Mouse (Mus musculus): Measurements from ENCODE around the gene Sbk3. TPM values are rescaled to one million over a fixed set of nuclear protein-coding genes. Genes with fewer than 3 reads are reported as not detected.

Gene Sbk3
- total RNA-seq, 2 experiments from 2014 or later, result 1.8 to 15.5 TPM

Other genes with a start within 250 kb of the Sbk3 start
- not detected for gene Tmem150b, start 245.9 kb downstream of the Sbk3 start, total RNA-seq (2021)
- 1 to 10 TPM; 5.5 to 5.6 TPM for gene Kmt5c, start 231.1 kb downstream of the Sbk3 start, total RNA-seq (2021)
- 1 to 10 TPM in 1 of 2 experiments, under 1 TPM in 1; 0.87 to 1.3 TPM for gene Cox6b2, start 218.1 kb downstream of the Sbk3 start, total RNA-seq (2021)
- not detected for gene Fam71e2, start 199.9 kb downstream of the Sbk3 start, total RNA-seq (2021)
- gene Il11, start 188.3 kb downstream of the Sbk3 start, total RNA-seq (2021), result under 1 TPM in 1 of 2 experiments, not detected in 1; 0.14 TPM
- gene Tmem190, start 188.2 kb downstream of the Sbk3 start, total RNA-seq (2021), result not detected
- gene Tmem238, start 181.5 kb downstream of the Sbk3 start, total RNA-seq (2021), result 10 to 100 TPM in 1 of 2 experiments, 1 to 10 TPM in 1; 7.1 to 10.0 TPM
- 100 to 1,000 TPM; 582 to 601 TPM for gene Rpl28, start 178.3 kb downstream of the Sbk3 start, total RNA-seq (2021)
- gene Ube2s, start 158.6 kb downstream of the Sbk3 start, total RNA-seq (2021), result 10 to 100 TPM; 84.1 to 86.9 TPM
- gene Shisa7, start 126.5 kb downstream of the Sbk3 start, total RNA-seq (2021), result not detected
- gene Isoc2b, start 100.9 kb downstream of the Sbk3 start, total RNA-seq (2021), result 1 to 10 TPM; 6.0 to 8.2 TPM
- 10 to 100 TPM; 26.9 to 32.6 TPM for gene Isoc2a, start 94.0 kb downstream of the Sbk3 start, total RNA-seq (2021)
- gene Gm36210, start 64.7 kb downstream of the Sbk3 start, total RNA-seq (2021), result under 1 TPM; 0.18 to 0.64 TPM
- gene Zfp628, start 56.0 kb downstream of the Sbk3 start, total RNA-seq (2021), result 1 to 10 TPM; 8.7 to 8.9 TPM
- 1 to 10 TPM; 3.2 to 4.6 TPM for gene Nat14, start 49.1 kb downstream of the Sbk3 start, total RNA-seq (2021)
- 1 to 10 TPM; 3.9 to 4.7 TPM for gene Ssc5d, start 45.4 kb downstream of the Sbk3 start, total RNA-seq (2021)
- 100 to 1,000 TPM in 1 of 2 experiments, 10 to 100 TPM in 1; 37.4 to 119 TPM for gene Sbk2, start 6.8 kb downstream of the Sbk3 start, total RNA-seq (2021)
- gene Zfp579, start 25.0 kb upstream of the Sbk3 start, total RNA-seq (2021), result 10 to 100 TPM in 1 of 2 experiments, 1 to 10 TPM in 1; 8.7 to 13.9 TPM
- 1 to 10 TPM; 8.0 to 8.5 TPM for gene Zfp524, start 43.2 kb upstream of the Sbk3 start, total RNA-seq (2021)
- gene Fiz1, start 43.5 kb upstream of the Sbk3 start, total RNA-seq (2021), result 10 to 100 TPM; 19.0 to 24.4 TPM
- gene Gm44973, start 44.3 kb upstream of the Sbk3 start, total RNA-seq (2021), result not detected
- 10 to 100 TPM; 12.4 to 13.2 TPM for gene Zfp865, start 49.2 kb upstream of the Sbk3 start, total RNA-seq (2021)
- gene Ccdc106, start 49.4 kb upstream of the Sbk3 start, total RNA-seq (2021), result not detected
- not detected for gene 4632433K11Rik, start 63.0 kb upstream of the Sbk3 start, total RNA-seq (2021)
- 1 to 10 TPM; 2.7 to 2.8 TPM for gene Zfp784, start 67.3 kb upstream of the Sbk3 start, total RNA-seq (2021)
- gene Zfp580, start 80.4 kb upstream of the Sbk3 start, total RNA-seq (2021), result 1 to 10 TPM; 2.4 to 3.7 TPM
- gene U2af2, start 91.0 kb upstream of the Sbk3 start, total RNA-seq (2021), result 10 to 100 TPM; 39.0 to 49.6 TPM
- 100 to 1,000 TPM; 161 to 183 TPM for gene Epn1, start 109.1 kb upstream of the Sbk3 start, total RNA-seq (2021)
- gene Rfpl4, start 145.8 kb upstream of the Sbk3 start, total RNA-seq (2021), result not detected
- gene Rasl2-9, start 154.8 kb upstream of the Sbk3 start, total RNA-seq (2021), result 1 to 10 TPM; 2.1 to 2.6 TPM
- gene Vmn1r55, start 178.5 kb upstream of the Sbk3 start, total RNA-seq (2021), result not detected
- not detected for gene Vmn1r56, start 225.6 kb upstream of the Sbk3 start, total RNA-seq (2021)
- not detected for gene Vmn1r57, start 247.3 kb upstream of the Sbk3 start, total RNA-seq (2021)

Data from gastrocnemius, adult 18-20 months (tissue).